Mouse (Mus musculus) MEL (cell line): ENCODE measurements at regions not wholly inside any gene's neighbourhood (a gene's known extent, or its start where the extent isn't known, plus 50 kb on each side); places are given as distances from the start of the nearest gene placed in this dataset.

Experiments
- DNase-seq: peaks from one replicate; pipeline ENCODE4 v3.0.0; 2011; ENCODE audit warnings: low read depth, low spot score
- H3K27ac ChIP-seq: 2 replicates; pipeline ENCODE4 v1.5.1; 2012; ENCODE audit warnings: low read depth, mild to moderate bottlenecking, control low read depth, low read length, moderate library complexity; ENCODE audit not compliant: control insufficient read depth
- H3K27me3 ChIP-seq, 2 experiments: fragments of 150-350 bp in 1 of 2; sonication (generic) in 1 of 2; 2 replicates each; pipeline ENCODE4 v1.6.1; 2012; ENCODE audit warnings: low read length in 2 of 2, mild to moderate bottlenecking in 2 of 2, improper control_type of control experiment in 1 of 2, moderate library complexity in 1 of 2; ENCODE audit not compliant: insufficient read depth in 2 of 2, control insufficient read depth in 1 of 2
- H3K36me3 ChIP-seq, 2 experiments: 2 replicates each; pipeline ENCODE4 v1.6.1; 2012 to 2014; ENCODE audit warnings: low read length in 2 of 2, improper control_type of control experiment in 1 of 2, inconsistent platforms in 1 of 2, mild to moderate bottlenecking in 1 of 2; ENCODE audit not compliant: insufficient read depth in 2 of 2, control insufficient read depth in 1 of 2
- H3K4me1 ChIP-seq, 2 experiments: fragments of 150-350 bp in 1 of 2; sonication (generic) in 1 of 2; 2 replicates each; pipeline ENCODE4 v1.6.1; 2012; ENCODE audit warnings: low read length in 2 of 2, improper control_type of control experiment in 1 of 2, mild to moderate bottlenecking in 1 of 2; ENCODE audit not compliant: insufficient read depth in 2 of 2, control insufficient read depth in 1 of 2
- H3K4me3 ChIP-seq, 2 experiments: fragments of 150-350 bp in 1 of 2; sonication (generic) in 1 of 2; 2 replicates each; pipeline ENCODE4 v1.5.1; 2012; ENCODE audit warnings: low read depth in 2 of 2, low read length in 2 of 2, mild to moderate bottlenecking in 2 of 2, moderate library complexity in 2 of 2, control low read depth in 1 of 2, improper control_type of control experiment in 1 of 2; ENCODE audit not compliant: control insufficient read depth in 1 of 2, insufficient read depth in 1 of 2
- H3K79me2 ChIP-seq: 2 replicates; pipeline ENCODE4 v1.6.1; 2012; ENCODE audit warnings: mild to moderate bottlenecking, low read length, moderate library complexity; ENCODE audit not compliant: control insufficient read depth, poor library complexity, insufficient read depth
- H3K9ac ChIP-seq: 2 replicates; pipeline ENCODE4 v1.6.1; 2012; ENCODE audit warnings: low read depth, mild to moderate bottlenecking, control low read depth, low read length, moderate library complexity; ENCODE audit not compliant: control insufficient read depth, poor library complexity, severe bottlenecking
- H3K9me3 ChIP-seq: fragments of 150-350 bp; sonication (generic); replicated peaks from 2 replicates; pipeline ENCODE4 v1.6.1; 2012; ENCODE audit warnings: mild to moderate bottlenecking, low read length, improper control_type of control experiment, moderate library complexity; ENCODE audit not compliant: insufficient read depth
- BHLHE40 ChIP-seq: IDR thresholded peaks from 2 replicates; pipeline ENCODE4 v1.6.1; 2012; ENCODE audit warnings: low read depth, mild to moderate bottlenecking, inconsistent platforms, low read length, improper control_type of control experiment, borderline replicate concordance
- CHD1 ChIP-seq: IDR thresholded peaks from 2 replicates; pipeline ENCODE4 v1.6.1; 2012; ENCODE audit warnings: low read depth, mild to moderate bottlenecking, inconsistent platforms, low read length, improper control_type of control experiment
- GATA1 ChIP-seq: IDR thresholded peaks from 2 replicates; pipeline ENCODE4 v1.6.1; 2011; ENCODE audit warnings: low read depth, low read length, improper control_type of control experiment
- JUND ChIP-seq: IDR thresholded peaks from 2 replicates; pipeline ENCODE4 v1.6.1; 2011; ENCODE audit warnings: low read depth, mild to moderate bottlenecking, improper control_type of control experiment, low read length
- MAFK ChIP-seq: IDR thresholded peaks from 2 replicates; pipeline ENCODE4 v1.6.1; 2011; ENCODE audit warnings: low read depth, mild to moderate bottlenecking, low read length, improper control_type of control experiment, borderline replicate concordance
- MEF2A ChIP-seq: IDR thresholded peaks from 2 replicates; pipeline ENCODE4 v1.6.1; 2014; ENCODE audit warnings: low read depth, mild to moderate bottlenecking, inconsistent platforms, low read length, improper control_type of control experiment; ENCODE audit not compliant: poor library complexity, insufficient replicate concordance, severe bottlenecking; ENCODE audit errors: extremely low read depth
- MXI1 ChIP-seq: IDR thresholded peaks from 2 replicates; pipeline ENCODE4 v1.6.1; 2011; ENCODE audit warnings: mild to moderate bottlenecking, low read depth, low read length, improper control_type of control experiment
- MYC ChIP-seq: IDR thresholded peaks from 2 replicates; pipeline ENCODE4 v1.6.1; 2011; ENCODE audit warnings: low read depth, mild to moderate bottlenecking, low read length, improper control_type of control experiment, moderate library complexity
- NELFE ChIP-seq: IDR thresholded peaks from 2 replicates; pipeline ENCODE4 v1.6.1; 2011; ENCODE audit warnings: low read depth, low read length, improper control_type of control experiment
- POLR2AphosphoS2 ChIP-seq: IDR thresholded peaks from 2 replicates; pipeline ENCODE4 v1.6.1; 2011; ENCODE audit warnings: low read length, improper control_type of control experiment
- RAD21 ChIP-seq: IDR thresholded peaks from 2 replicates; pipeline ENCODE4 v1.6.1; 2011; ENCODE audit warnings: mild to moderate bottlenecking, low read depth, low read length, improper control_type of control experiment
- RCOR1 ChIP-seq: IDR thresholded peaks from 2 replicates; pipeline ENCODE4 v1.6.1; 2012; ENCODE audit warnings: low read depth, mild to moderate bottlenecking, inconsistent platforms, low read length, improper control_type of control experiment
- SIN3A ChIP-seq: IDR thresholded peaks from 2 replicates; pipeline ENCODE4 v1.6.1; 2012; ENCODE audit warnings: low read length, improper control_type of control experiment, inconsistent platforms
- TBP ChIP-seq: IDR thresholded peaks from 2 replicates; pipeline ENCODE4 v1.8.0; 2011; ENCODE audit warnings: low read depth, low read length, improper control_type of control experiment
- ZKSCAN1 ChIP-seq: IDR thresholded peaks from 2 replicates; pipeline ENCODE4 v1.6.1; 2012; ENCODE audit warnings: low read depth, mild to moderate bottlenecking, inconsistent platforms, low read length, improper control_type of control experiment, moderate library complexity

DNA sequence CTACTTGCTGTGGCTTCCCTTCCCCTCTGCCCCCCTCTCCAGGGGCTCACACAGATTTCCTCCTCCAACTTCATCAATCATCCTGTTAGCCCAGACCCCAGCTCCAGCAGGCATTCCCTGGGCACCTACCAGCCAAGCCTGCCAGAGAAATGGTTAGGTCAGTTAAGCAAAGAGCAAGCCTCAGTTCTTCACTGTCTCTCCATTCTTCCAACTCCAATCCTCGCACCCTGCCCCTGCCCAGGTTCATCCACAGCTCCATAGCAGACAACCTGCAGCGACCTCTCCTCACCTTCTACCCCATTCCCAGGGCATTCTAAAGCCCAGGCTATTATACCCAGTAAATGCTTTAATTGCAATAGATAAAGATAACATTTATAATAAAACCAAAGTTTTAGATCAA is 408.0 kb upstream of the Trpc7 start:
- Histone ChIP-seq H3K36me3 (no peaks in the 10 kb centered on the region), H3K27ac (no peak overlapping the region), H3K27me3 (no peaks in the 10 kb centered on the region), H3K9me3 (no peaks in the 10 kb centered on the region), H3K4me3 (no peak overlapping the region), H3K79me2 (no peaks in the 10 kb centered on the region; the same call in 1 of the 2 replicates), H3K9ac (no peak overlapping the region), H3K4me1 (no peaks in the 10 kb centered on the region)
- TF ChIP-seq JUND (no peak), MYC (no peak), POLR2AphosphoS2 (no peak), TBP (no peak), NELFE (no peak)
- DNase-seq, result no peak

DNA sequence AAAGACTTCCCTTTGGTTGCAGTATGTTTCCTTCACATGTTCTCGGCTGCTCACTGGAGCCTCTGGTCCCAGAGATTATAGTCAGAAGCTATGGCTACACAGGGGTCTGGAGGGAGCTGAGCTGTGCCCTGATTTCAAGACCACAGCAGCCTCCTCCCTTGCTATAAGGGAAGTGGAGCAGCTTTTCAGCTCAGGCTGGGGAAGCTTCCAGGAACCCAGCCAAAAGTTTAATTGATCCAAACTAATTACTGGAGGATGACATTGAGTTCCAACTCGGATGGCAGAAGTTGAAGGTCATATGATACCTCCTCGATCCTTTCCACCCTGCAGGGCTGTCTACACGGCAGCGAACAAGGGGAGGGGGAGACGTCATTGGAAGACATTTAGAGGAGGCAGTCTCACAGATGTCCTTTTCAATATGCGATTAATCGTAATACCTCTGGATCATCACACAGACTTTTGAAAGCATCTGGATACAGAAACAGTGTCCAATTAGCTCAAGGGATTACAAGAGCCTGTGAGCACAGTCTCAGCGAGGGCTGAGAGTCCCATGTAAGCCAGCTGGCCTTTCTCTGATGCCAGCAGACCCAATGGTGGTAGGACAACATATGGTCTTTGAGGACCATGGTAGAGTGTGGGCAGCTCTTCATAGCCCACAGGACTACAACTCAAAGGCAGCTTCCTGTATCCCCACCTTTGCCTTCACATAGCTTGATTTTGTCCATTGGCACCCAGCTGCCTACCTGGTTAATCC is 396.1 kb upstream of the Trpc7 start:
- DNase-seq, result no peak
- no peak overlapping the region for H3K4me3 ChIP-seq
- H3K27ac ChIP-seq, result no peak overlapping the region
- H3K36me3 ChIP-seq, result no peaks in the 10 kb centered on the region
- H3K79me2 ChIP-seq, result no peaks in the 10 kb centered on the region
- no peak overlapping the region for H3K9ac ChIP-seq
- no peaks in the 10 kb centered on the region for H3K9me3 ChIP-seq
- no peak for TF ChIP-seq MXI1
- no peak for TF ChIP-seq BHLHE40
- no peak for TF ChIP-seq NELFE
- no peak for TF ChIP-seq ZKSCAN1
- H3K4me1 ChIP-seq, result no peaks in the 10 kb centered on the region
- H3K27me3 ChIP-seq, result no peaks in the 10 kb centered on the region

DNA sequence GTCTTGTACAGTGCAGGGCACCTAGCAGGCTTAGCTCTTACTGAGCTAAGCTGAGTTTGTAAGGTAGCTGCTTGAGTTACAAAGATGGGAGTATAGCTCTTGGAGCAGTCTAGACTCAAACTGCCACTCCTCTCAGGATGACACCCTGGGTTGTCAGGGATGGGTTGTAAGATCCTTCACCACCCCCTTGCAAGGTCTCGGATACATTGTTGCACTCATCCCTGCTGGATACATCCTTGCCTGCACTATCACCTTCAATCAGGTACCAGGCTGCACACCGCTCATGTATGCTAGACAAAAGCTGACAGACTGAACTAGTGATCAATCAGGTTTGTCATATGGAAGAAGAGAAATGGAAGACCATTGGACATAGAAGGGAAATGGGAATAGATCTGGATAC is 390.4 kb upstream of the Trpc7 start:
- Histone ChIP-seq H3K36me3 (no peaks in the 10 kb centered on the region), H3K27ac (no peak overlapping the region), H3K4me3 (no peak overlapping the region), H3K79me2 (no peaks in the 10 kb centered on the region), H3K4me1 (no peaks in the 10 kb centered on the region), H3K9ac (no peak overlapping the region), H3K27me3 (no peaks in the 10 kb centered on the region)
- TF ChIP-seq RCOR1, result no peak
- no peak for TF ChIP-seq MAFK
- TF ChIP-seq GATA1, result no peak
- TF ChIP-seq CHD1, result no peak
- no peak for TF ChIP-seq MEF2A
- no peak for TF ChIP-seq RAD21
- TF ChIP-seq SIN3A, result no peak
- TF ChIP-seq, all 39 proteins: peak for 0
- no peak for DNase-seq
- no peaks in the 10 kb centered on the region for H3K9me3 ChIP-seq
